Mouse (Mus musculus) CH12.LX (cell line): ENCODE measurements around the gene Atp5j2. TPM values are rescaled to one million over a fixed set of nuclear protein-coding genes. Genes with fewer than 3 reads are reported as not detected.

ENCODE experiments used
- DNase-seq: peaks from one replicate; pipeline ENCODE4 v3.0.0-alpha.2; 2013; ENCODE audit errors: extremely low read depth
- H3K27ac ChIP-seq: 2 replicates; pipeline ENCODE4 v1.5.1; 2012; ENCODE audit warnings: low read depth, mild to moderate bottlenecking, control low read depth, moderate library complexity; ENCODE audit not compliant: insufficient read depth
- H3K27me3 ChIP-seq: replicated peaks from 2 replicates; pipeline ENCODE3; 2012; ENCODE audit warnings: inconsistent platforms
- H3K36me3 ChIP-seq, 2 experiments: replicated peaks in 1 of 2; 2 replicates each; pipeline versions ENCODE3 to v1.6.1; 2012; ENCODE audit warnings: inconsistent platforms in 1 of 2, low read length in 1 of 2, mild to moderate bottlenecking in 1 of 2, mixed read lengths in 1 of 2, moderate library complexity in 1 of 2; ENCODE audit not compliant: control insufficient read depth in 1 of 2, insufficient read depth in 1 of 2
- H3K4me1 ChIP-seq, 2 experiments: 2 replicates each; pipeline ENCODE4 v1.6.1; 2012; ENCODE audit warnings: inconsistent platforms in 1 of 2, moderate library complexity in 1 of 2; ENCODE audit not compliant: insufficient read depth in 2 of 2, control insufficient read depth in 1 of 2
- H3K4me2 ChIP-seq: 2 replicates; pipeline ENCODE4 v1.6.1; 2012; ENCODE audit warnings: low read depth, mild to moderate bottlenecking, control low read depth; ENCODE audit not compliant: poor library complexity, insufficient read depth, severe bottlenecking
- H3K4me3 ChIP-seq, 3 experiments: fragments of 150-350 bp in 1 of 3; sonication (generic) in 1 of 3; replicated peaks in 1 of 3; 2 replicates each; pipeline versions ENCODE3 to v1.5.1; 2011 to 2012; ENCODE audit warnings: low read depth in 2 of 3, low read length in 2 of 3, mild to moderate bottlenecking in 2 of 3, moderate library complexity in 2 of 3, control low read depth in 1 of 3, improper control_type of control experiment in 1 of 3, inconsistent platforms in 1 of 3, mixed read lengths in 1 of 3; ENCODE audit not compliant: poor library complexity in 1 of 3
- H3K79me2 ChIP-seq: replicated peaks from 2 replicates; pipeline ENCODE4 v1.6.1; 2012; ENCODE audit warnings: mild to moderate bottlenecking, moderate library complexity; ENCODE audit not compliant: control insufficient read depth, poor library complexity, insufficient read depth, severe bottlenecking; ENCODE audit errors: extremely low read depth
- H3K9ac ChIP-seq: 2 replicates; pipeline ENCODE4 v1.6.1; 2012; ENCODE audit warnings: low read depth, mild to moderate bottlenecking, control low read depth, moderate library complexity; ENCODE audit not compliant: insufficient read depth
- H3K9me3 ChIP-seq: replicated peaks from 2 replicates; pipeline ENCODE3; 2012; ENCODE audit warnings: low read length, inconsistent platforms, mixed read lengths
- BHLHE40 ChIP-seq: IDR thresholded peaks from 2 replicates; pipeline ENCODE4 v1.6.1; 2011; ENCODE audit warnings: mild to moderate bottlenecking, low read depth, low read length, improper control_type of control experiment
- CHD2 ChIP-seq: IDR thresholded peaks from 2 replicates; pipeline ENCODE4 v1.6.1; 2011; ENCODE audit warnings: low read length, improper control_type of control experiment
- CTCF ChIP-seq, 2 experiments: IDR thresholded peaks in 1 of 2; conservative IDR thresholded peaks in 1 of 2; 2 replicates each; pipeline ENCODE4 v1.5.1; 2011 to 2012; ENCODE audit warnings: low read depth in 2 of 2, low read length in 2 of 2, improper control_type of control experiment in 1 of 2, inconsistent platforms in 1 of 2, mild to moderate bottlenecking in 1 of 2, moderate library complexity in 1 of 2
- E2F4 ChIP-seq: IDR thresholded peaks from 2 replicates; pipeline ENCODE4 v1.6.1; 2011; ENCODE audit warnings: low read depth, low read length, improper control_type of control experiment; ENCODE audit not compliant: insufficient replicate concordance
- ELF1 ChIP-seq: IDR thresholded peaks from 2 replicates; pipeline ENCODE4 v1.6.1; 2014; ENCODE audit warnings: low read depth, mild to moderate bottlenecking, inconsistent platforms, low read length, improper control_type of control experiment
- EP300 ChIP-seq: IDR thresholded peaks from 2 replicates; pipeline ENCODE4 v1.6.1; 2011; ENCODE audit warnings: low read length, improper control_type of control experiment
- ETS1 ChIP-seq: conservative IDR thresholded peaks from 2 replicates; pipeline ENCODE4 v1.6.1; 2012; ENCODE audit warnings: low read depth, mild to moderate bottlenecking, inconsistent platforms, low read length, improper control_type of control experiment, moderate library complexity
- GABPA ChIP-seq: IDR thresholded peaks from 2 replicates; pipeline ENCODE4 v1.6.1; 2012; ENCODE audit warnings: low read depth, low read length, improper control_type of control experiment, inconsistent platforms; ENCODE audit not compliant: insufficient replicate concordance
- HCFC1 ChIP-seq: IDR thresholded peaks from 2 replicates; pipeline ENCODE4 v1.6.1; 2012; ENCODE audit warnings: low read depth, mild to moderate bottlenecking, inconsistent platforms, low read length, improper control_type of control experiment
- IRF4 ChIP-seq: IDR thresholded peaks from 2 replicates; pipeline ENCODE4 v1.6.1; 2014; ENCODE audit warnings: low read depth, mild to moderate bottlenecking, inconsistent platforms, low read length, improper control_type of control experiment
- JUN ChIP-seq: IDR thresholded peaks from 2 replicates; pipeline ENCODE4 v1.6.1; 2011; ENCODE audit warnings: low read depth, mild to moderate bottlenecking, low read length, improper control_type of control experiment, moderate library complexity; ENCODE audit not compliant: insufficient read depth
- JUND ChIP-seq: conservative IDR thresholded peaks from 2 replicates; pipeline ENCODE4 v1.6.1; 2011; ENCODE audit warnings: low read depth, low read length, improper control_type of control experiment
- KAT2A ChIP-seq: IDR thresholded peaks from 2 replicates; pipeline ENCODE4 v1.6.1; 2012; ENCODE audit warnings: low read length, improper control_type of control experiment, inconsistent platforms; ENCODE audit not compliant: insufficient replicate concordance
- MAFK ChIP-seq: IDR thresholded peaks from 2 replicates; pipeline ENCODE4 v1.6.1; 2011; ENCODE audit warnings: low read length, improper control_type of control experiment; ENCODE audit not compliant: insufficient replicate concordance
- MAX ChIP-seq: IDR thresholded peaks from 2 replicates; pipeline ENCODE4 v1.6.1; 2011; ENCODE audit warnings: low read length, improper control_type of control experiment
- MEF2A ChIP-seq: IDR thresholded peaks from 2 replicates; pipeline ENCODE4 v1.6.1; 2014; ENCODE audit warnings: low read depth, mild to moderate bottlenecking, inconsistent platforms, low read length, improper control_type of control experiment, borderline replicate concordance
- MYC ChIP-seq: IDR thresholded peaks from 2 replicates; pipeline ENCODE4 v1.6.1; 2011; ENCODE audit warnings: low read depth, mild to moderate bottlenecking, improper control_type of control experiment, low read length
- PAX5 ChIP-seq: IDR thresholded peaks from 2 replicates; pipeline ENCODE4 v1.6.1; 2012; ENCODE audit warnings: low read length, inconsistent platforms, mixed read lengths
- POLR2A ChIP-seq: IDR thresholded peaks from 2 replicates; pipeline ENCODE4 v1.6.1; 2011; ENCODE audit warnings: low read depth, mild to moderate bottlenecking, improper control_type of control experiment, low read length
- POLR2AphosphoS2 ChIP-seq: IDR thresholded peaks from 2 replicates; pipeline ENCODE4 v1.6.1; 2011; ENCODE audit warnings: low read depth, low read length, improper control_type of control experiment
- RAD21 ChIP-seq: IDR thresholded peaks from 2 replicates; pipeline ENCODE4 v1.6.1; 2011; ENCODE audit warnings: low read depth, mild to moderate bottlenecking, low read length, improper control_type of control experiment, moderate library complexity
- RCOR1 ChIP-seq: conservative IDR thresholded peaks from 2 replicates; pipeline ENCODE4 v1.6.1; 2012; ENCODE audit warnings: low read depth, mild to moderate bottlenecking, inconsistent platforms, low read length, improper control_type of control experiment
- SIN3A ChIP-seq: IDR thresholded peaks from 2 replicates; pipeline ENCODE4 v1.6.1; 2012; ENCODE audit warnings: low read length, improper control_type of control experiment, inconsistent platforms
- SMC3 ChIP-seq: IDR thresholded peaks from 2 replicates; pipeline ENCODE4 v1.6.1; 2011; ENCODE audit warnings: low read depth, low read length, improper control_type of control experiment
- TCF12 ChIP-seq: IDR thresholded peaks from 2 replicates; pipeline ENCODE4 v1.6.1; 2014; ENCODE audit warnings: low read depth, mild to moderate bottlenecking, inconsistent platforms, low read length, improper control_type of control experiment
- UBTF ChIP-seq: IDR thresholded peaks from 2 replicates; pipeline ENCODE4 v1.6.1; 2012; ENCODE audit warnings: low read depth, mild to moderate bottlenecking, inconsistent platforms, low read length, improper control_type of control experiment, moderate library complexity
- USF2 ChIP-seq: conservative IDR thresholded peaks from 2 replicates; pipeline ENCODE4 v1.6.1; 2011; ENCODE audit warnings: low read depth, low read length, improper control_type of control experiment
- ZKSCAN1 ChIP-seq: IDR thresholded peaks from 2 replicates; pipeline ENCODE4 v1.6.1; 2012; ENCODE audit warnings: low read depth, inconsistent platforms, low read length, improper control_type of control experiment, borderline replicate concordance
- ZMIZ1 ChIP-seq: IDR thresholded peaks from 2 replicates; pipeline ENCODE4 v1.6.1; 2012; ENCODE audit warnings: low read depth, mild to moderate bottlenecking, inconsistent platforms, low read length, improper control_type of control experiment
- ZNF384 ChIP-seq: IDR thresholded peaks from 2 replicates; pipeline ENCODE4 v1.6.1; 2012; ENCODE audit warnings: low read depth, low read length, improper control_type of control experiment, inconsistent platforms
- dilution Hi-C: fragments of 300-500 bp; cut with MboI; formaldehyde crosslinking; loops from 2 replicates; pipeline ENCODE4 v1.14.3; 2020; ENCODE audit warnings: low sequenced_read_pairs; ENCODE audit not compliant: extremely low pct_unique_long_range_greater_than_20kb, extremely low pct_ligation_motif_present
- in situ Hi-C: fragments of 300-500 bp; cut with MboI; formaldehyde crosslinking; loops from 3 replicates; pipeline ENCODE4 v1.14.3; 2019; ENCODE audit warnings: low sequenced_read_pairs, low pct_ligation_motif_present, low pct_unique_long_range_greater_than_20kb, mixed read lengths
- polyA plus RNA-seq: library from polyadenylated mRNA; unstranded; fragments of >175 nt; gene quantifications from 2 replicates; pipeline ENCODE4 v1.2.1, GENCODE M21; 2012; ENCODE audit warnings: low read depth; ENCODE audit not compliant: insufficient read length
- total RNA-seq, 2 experiments: library from RNA; depleted of rRNA; stranded (reverse); fragments of 300-350 nt in 1 of 2; fragments of >200 nt in 1 of 2; gene quantifications; 2 replicates each; pipeline ENCODE4 v1.2.3; 2012 to 2014

Gene Atp5j2
- total and polyA plus RNA-seq, 3 experiments, result 202 to 440 (median 327) TPM

DNA sequence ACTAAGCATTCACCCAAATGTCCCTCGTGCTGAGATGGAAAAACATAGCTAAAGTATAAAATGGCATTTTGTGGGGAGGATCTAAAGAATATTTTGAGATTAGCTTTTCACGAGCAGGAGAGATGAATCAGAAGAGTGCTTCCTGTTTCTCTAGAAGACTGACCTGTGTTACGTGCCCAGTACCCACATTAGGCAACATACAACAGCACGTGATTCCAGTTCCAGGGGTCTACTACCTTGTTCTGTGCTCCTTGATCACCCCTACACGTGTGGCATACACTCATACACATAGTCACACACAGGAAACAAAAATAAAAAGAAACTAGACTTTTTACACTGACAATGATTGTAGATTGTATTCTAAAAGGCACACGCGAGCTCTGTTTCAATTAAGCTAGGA, 8.5 kb upstream of the Atp5j2 start:
- in situ Hi-C loops, result no loop called here
- dilution Hi-C loops, result no loop called here
- peaks cover 6 to 34% of the 10 kb centered on the region in 2 experiments; a peak in 3 of 4 replicates for H3K4me1 ChIP-seq
- H3K9me3 ChIP-seq, result no peaks in the 10 kb centered on the region
- H3K9ac ChIP-seq, result peak overlapping the region; percentile 74
- no peak overlapping the region for H3K27ac ChIP-seq
- H3K79me2 ChIP-seq, result peaks cover 20% of the 10 kb centered on the region
- TF ChIP-seq SIN3A (peak; percentile 33; the same call in 1 of the 2 replicates), ELF1 (no peak), BHLHE40 (peak; percentile 82)
- no peaks in the 10 kb centered on the region for H3K27me3 ChIP-seq
- no peak for DNase-seq
- H3K4me2 ChIP-seq, result peak overlapping the region; percentile 91
- peaks cover 26 to 32% of the 10 kb centered on the region in 2 experiments for H3K36me3 ChIP-seq
- peak overlapping the region; percentile 90 to 94 (median 92) for H3K4me3 ChIP-seq

DNA sequence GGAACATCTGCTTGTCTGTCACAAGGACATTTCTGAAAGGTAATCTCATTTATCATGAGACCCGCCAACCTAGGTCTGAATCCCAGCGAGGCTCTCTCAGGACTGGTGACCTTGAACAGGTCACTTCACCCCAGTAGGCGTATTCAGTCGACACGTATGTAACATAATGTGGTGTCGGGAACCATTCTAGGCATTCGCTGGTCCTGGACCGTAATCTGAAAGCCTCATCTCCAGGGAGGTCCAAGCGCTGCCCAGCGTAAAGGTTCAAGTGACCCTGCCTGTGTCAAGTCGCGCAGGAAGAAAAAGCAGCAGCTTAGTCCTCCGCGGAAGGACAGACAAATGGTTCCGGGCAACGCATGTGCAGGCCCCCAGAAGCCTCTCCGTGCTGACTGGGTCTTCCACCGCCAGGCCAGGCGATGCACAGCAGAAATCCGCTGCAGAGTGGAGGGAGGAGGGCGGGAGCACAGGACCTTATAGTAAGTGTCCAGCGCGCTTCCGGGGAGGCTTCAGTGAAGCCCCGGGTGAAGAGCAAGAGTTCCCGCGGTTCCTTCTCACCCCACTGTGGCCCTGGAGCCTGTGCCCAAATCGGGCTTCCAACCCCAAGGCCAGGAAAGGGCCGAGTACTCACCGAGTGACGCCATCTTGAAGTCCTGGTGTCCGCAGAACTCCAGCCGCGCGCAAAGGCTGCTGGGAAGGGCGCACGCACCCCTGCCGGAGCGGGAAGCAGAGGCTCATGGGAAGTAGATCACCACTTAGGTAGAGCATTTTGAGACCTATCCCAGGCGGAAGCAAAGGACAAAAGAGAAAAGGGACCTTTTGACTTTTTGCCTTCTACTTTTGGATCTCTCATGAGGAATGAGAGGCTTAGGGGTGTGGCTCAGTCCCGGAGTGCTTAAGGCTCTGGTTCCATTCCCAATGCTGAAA, 725 bp downstream of the Atp5j2 start:
- peak overlapping the region; percentile 76 to 97 (median 84) for H3K4me3 ChIP-seq
- peak; percentile 88 for DNase-seq
- no peaks in the 10 kb centered on the region for H3K9me3 ChIP-seq
- H3K4me2 ChIP-seq, result peak overlapping the region; percentile 99
- in situ Hi-C loops (no loop called here), dilution Hi-C loops (no loop called here)
- H3K9ac ChIP-seq, result peak overlapping the region; percentile 78
- peaks cover 35 to 58% of the 10 kb centered on the region in 2 experiments for H3K36me3 ChIP-seq
- H3K79me2 ChIP-seq, result peaks cover 49% of the 10 kb centered on the region
- H3K4me1 ChIP-seq, result peaks cover 9 to 26% of the 10 kb centered on the region in 2 experiments
- peak overlapping the region; percentile 18; the same call in 1 of the 2 replicates for H3K27ac ChIP-seq
- H3K27me3 ChIP-seq, result no peaks in the 10 kb centered on the region
- TF ChIP-seq ETS1 (no peak), POLR2AphosphoS2 (no peak; the same call in 1 of the 2 replicates), PAX5 (no peak), JUN (no peak), USF2 (no peak), KAT2A (peak; percentile 70; the same call in 1 of the 2 replicates), RCOR1 (no peak), MEF2A (no peak), HCFC1 (peak; percentile 79), POLR2A (peak; percentile 97), BHLHE40 (no peak), ELF1 (peak; percentile 76), E2F4 (peak; percentile 94), MYC (peak; percentile 67), EP300 (no peak), MAX (peak; percentile 22; the same call in 1 of the 2 replicates), TCF12 (peak; percentile 95), SMC3 (no peak), GABPA (no peak), ZKSCAN1 (no peak), JUND (no peak), UBTF (no peak), SIN3A (peak; percentile 87), IRF4 (peak; percentile 46), CTCF (conservative IDR thresholded peaks at IDR 0.05 in 1 of 2, IDR thresholded peaks at IDR 0.05 in 1 of 2; ENCODE audit: low read depth in 2 of 2, low read length in 2 of 2) (no peak), MAFK (no peak), CHD2 (0 out of 2 replicates have a peak, but pooled peaks have one; percentile 36), RAD21 (no peak), ZMIZ1 (peak; percentile 79), ZNF384 (no peak)
